Mouse (Mus musculus) G1E-ER4 (cell line): ENCODE measurements around the gene C2cd5. TPM values are rescaled to one million over a fixed set of nuclear protein-coding genes. Genes with fewer than 3 reads are reported as not detected.

Experiments used
- GATA1 ChIP-seq: IDR thresholded peaks from one replicate; pipeline ENCODE4 v1.8.0; 2012; ENCODE audit warnings: low read length, inconsistent platforms
- polyA plus RNA-seq: library from polyadenylated mRNA; stranded (reverse); fragments of >175 nt; gene quantifications from 2 replicates; pipeline ENCODE4 v1.2.3, GENCODE M21; 2012

Gene C2cd5
- polyA plus RNA-seq, 1 experiment = 19.0 TPM

- no peak for TF ChIP-seq GATA1
Measured at GRCm38 (mm10) chr6:143129466-143129865, 29.5 kb upstream of the C2cd5 start.

GRCm38 (mm10) chr6:143125721-143126120 is 25.8 kb upstream of the C2cd5 start:
- no peak for TF ChIP-seq GATA1

DNA sequence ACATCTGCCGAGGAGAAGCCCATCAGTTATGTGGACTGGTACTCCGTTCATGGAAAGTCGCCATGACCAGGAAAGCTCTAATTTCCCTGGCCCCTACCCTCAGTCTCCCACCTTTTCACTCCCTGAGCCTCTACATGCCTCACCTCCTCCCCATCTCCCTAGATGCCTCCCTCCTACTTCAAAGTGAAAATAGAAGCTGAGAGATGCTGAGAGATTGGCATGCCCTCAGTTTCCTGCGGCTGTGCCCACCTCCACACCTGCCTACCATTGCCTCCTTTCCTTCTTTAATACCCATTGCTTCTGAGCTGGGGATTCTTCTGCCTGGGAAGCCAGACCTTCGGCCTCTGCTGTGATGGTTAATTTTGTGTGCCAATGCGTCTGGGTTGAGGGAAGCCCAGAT is 19.4 kb upstream of the C2cd5 start:
- TF ChIP-seq GATA1 = no peak

DNA sequence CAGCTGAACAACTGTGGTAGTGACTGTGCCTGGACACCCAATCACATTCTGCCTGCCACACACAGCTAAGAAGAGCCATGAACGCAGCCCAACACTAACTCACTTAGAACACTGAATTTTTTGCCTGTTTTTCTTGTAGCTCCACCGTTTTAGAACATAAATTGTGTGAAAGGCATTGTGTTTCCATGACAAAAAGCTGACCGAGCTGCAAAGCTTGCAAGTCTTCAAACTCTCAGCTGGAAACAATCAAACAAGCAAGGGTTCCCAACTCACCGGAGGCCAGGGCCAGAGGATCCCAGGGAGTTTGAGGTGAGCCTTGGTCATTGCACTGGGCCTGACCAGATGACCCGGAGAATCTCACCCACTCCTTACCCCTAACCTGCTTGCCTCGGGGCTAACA is 16.8 kb upstream of the C2cd5 start:
- no peak for TF ChIP-seq GATA1

- no peak for TF ChIP-seq GATA1
Measured at GRCm38 (mm10) chr6:143115505-143115904, 15.6 kb upstream of the C2cd5 start.

- no peak for TF ChIP-seq GATA1
Measured at GRCm38 (mm10) chr6:143115011-143115445, 15.1 kb upstream of the C2cd5 start.

DNA sequence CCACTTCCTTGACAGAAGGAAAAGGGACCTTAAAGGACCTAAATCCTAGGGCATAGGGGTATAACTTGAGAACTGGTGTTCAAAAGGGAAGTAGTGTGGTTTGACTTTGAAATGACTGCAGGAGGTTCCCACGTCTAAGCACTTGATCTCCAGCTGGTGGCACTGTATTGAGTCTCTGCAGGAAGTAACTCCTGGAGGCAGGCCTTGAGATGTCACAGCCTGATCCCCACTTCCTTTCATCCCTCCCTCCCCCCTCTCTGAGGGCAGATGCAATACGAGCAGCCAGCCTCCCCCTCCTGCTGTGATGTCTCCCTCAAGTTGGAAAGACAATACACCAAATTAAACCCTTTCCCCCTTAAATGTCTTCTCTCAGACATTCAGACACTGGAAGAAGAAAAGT is 14.6 kb upstream of the C2cd5 start:
- TF ChIP-seq GATA1 = no peak

GRCm38 (mm10) chr6:143110371-143110770 is 10.4 kb upstream of the C2cd5 start:
- TF ChIP-seq GATA1 = no peak

DNA sequence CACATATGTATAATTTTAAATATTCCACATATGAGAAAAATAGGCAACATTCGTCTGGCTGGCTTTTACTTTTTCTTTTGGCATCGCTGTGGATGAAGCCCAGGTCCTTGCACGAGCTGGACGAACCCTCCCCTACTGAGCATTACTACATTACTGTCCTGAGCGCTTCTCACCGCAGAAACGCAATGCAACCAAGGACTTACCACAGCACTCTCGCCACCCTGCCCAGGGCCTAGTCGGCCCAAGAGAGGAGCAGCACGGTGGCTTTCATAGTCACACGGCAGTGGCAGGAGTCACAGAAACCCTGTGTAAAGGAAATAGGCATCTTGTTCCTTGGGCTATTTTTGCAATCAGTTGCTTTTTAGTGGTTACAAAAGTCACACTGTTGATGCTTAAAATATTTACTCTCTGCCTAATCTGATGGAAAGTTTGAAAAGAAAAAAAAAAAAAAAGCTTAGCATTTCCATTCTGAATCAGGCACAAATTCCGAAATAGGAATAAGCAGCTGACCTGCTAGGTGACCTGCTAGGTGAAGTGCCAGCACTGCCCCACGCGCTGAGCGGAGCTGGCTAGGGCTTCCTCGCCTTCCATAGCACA is 9.8 kb upstream of the C2cd5 start:
- no peak for TF ChIP-seq GATA1

- no peak for TF ChIP-seq GATA1
Measured at GRCm38 (mm10) chr6:143108031-143108430, 8.1 kb upstream of the C2cd5 start.

GRCm38 (mm10) chr6:143107611-143108010 is 7.7 kb upstream of the C2cd5 start:
- TF ChIP-seq GATA1 = no peak

GRCm38 (mm10) chr6:143105766-143106165 is 5.8 kb upstream of the C2cd5 start:
- no peak for TF ChIP-seq GATA1

- TF ChIP-seq GATA1 = no peak
Measured at GRCm38 (mm10) chr6:143103981-143104680, 4.2 kb upstream of the C2cd5 start.

GRCm38 (mm10) chr6:143100478-143101115 is 656 bp upstream of the C2cd5 start:
- no peak for TF ChIP-seq GATA1

GRCm38 (mm10) chr6:143099281-143099680 is 660 bp downstream of the C2cd5 start:
- TF ChIP-seq GATA1 = no peak

- TF ChIP-seq GATA1 = no peak
Measured at GRCm38 (mm10) chr6:143095126-143095525, 4.8 kb downstream of the C2cd5 start.

GRCm38 (mm10) chr6:143092856-143093255 is 7.1 kb downstream of the C2cd5 start:
- TF ChIP-seq GATA1 = no peak

DNA sequence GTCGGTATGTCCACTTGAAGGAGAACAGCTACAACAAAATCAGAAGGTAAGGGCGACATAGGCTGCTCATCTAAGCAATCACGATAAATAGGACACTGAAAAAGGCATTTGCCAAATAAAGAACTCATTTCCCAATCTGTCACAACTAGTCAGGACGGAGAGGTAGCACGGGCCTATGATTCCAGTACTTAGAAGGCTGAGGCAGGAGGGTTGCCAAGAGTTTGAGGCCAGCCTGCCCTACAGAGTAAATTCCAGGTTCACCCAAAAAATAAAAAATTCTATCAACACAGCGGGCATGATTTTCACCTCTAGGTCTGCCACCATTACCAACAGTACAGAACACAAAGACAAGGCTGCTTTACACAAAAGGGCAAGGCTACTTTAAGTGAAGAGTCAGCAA is 8.9 kb downstream of the C2cd5 start:
- TF ChIP-seq GATA1 = no peak
